Mouse (Mus musculus) kidney, adult 8-10 months (tissue): Measurements from ENCODE around the gene Znrf2.

Source experiments
- DNase-seq, 2 experiments: peaks; one replicate each; pipeline ENCODE4 v3.0.0; 2022

Gene Znrf2

DNA sequence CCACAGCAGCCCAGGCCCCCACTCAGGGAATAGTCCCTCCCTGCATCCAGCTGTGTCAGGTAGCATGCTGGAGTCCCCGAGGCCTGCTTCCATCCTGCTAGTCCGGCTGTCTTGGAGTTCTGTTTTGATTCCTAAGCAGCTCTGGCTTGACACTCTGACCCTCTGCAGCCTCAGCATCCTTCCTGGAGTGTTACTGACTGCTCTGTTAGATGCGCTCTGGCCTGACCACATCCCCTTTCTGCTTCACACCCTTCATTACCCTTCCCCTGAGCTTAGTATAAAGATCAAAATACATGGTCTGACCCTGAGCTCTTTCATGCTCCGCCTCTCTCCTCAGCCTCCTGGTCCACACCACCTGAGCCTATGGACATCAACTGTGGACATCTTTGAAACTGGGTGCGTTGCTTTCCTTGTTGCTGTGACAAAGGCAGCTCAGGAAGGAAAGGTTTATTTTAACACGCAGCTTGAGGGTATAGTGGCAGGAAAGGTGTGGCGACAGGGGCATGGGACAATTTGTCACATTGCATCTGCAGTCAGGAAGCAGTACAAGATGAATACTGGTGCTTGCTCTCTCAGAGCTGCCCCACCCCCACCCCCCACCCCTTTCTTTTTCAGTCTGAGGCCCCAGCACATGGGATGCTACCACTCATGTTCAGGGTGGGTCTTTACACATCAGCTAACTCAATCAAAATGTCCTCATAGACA lies 109.2 kb downstream of the Znrf2 start:
- DNase-seq: no peak

DNA sequence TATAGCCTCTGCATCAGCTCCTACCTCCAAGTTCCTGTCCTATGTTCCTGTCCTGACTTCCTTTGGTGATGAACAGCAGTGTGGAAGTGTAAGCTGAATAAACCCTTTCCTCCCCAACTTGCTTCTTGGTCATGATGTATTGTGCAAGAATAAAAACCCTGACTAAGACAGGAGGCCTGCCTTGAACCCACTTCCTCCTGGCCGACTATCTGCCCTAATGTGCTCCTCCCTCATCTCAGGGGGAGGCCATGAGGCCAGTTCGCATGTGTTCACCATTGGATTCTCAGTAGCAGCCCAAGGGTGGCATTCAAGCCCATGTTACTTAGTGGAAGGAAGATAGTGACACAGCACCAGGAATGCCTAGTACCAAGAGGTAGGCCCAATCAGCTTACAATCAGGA lies 110.2 kb downstream of the Znrf2 start:
- DNase-seq: no peak

DNA sequence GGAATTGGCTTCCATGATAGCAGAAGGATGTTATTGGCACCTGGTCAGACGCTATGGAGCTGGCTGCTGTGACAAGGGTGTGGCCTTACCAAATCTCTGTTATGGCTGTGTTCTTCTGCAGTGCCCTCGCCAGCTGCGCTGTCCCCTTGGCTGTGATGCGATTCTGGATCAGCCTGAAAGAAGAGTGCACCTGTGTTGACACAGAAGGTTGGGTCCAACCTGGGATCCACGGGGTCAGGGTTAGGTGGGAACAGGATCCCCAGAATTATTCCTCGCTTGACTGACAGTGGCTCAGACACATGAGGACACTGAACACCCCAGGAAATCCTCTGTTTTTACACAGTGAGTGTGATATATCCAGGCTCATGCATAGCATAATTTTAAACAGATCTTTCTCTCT lies 111.2 kb downstream of the Znrf2 start:
- DNase-seq: no peak

DNA sequence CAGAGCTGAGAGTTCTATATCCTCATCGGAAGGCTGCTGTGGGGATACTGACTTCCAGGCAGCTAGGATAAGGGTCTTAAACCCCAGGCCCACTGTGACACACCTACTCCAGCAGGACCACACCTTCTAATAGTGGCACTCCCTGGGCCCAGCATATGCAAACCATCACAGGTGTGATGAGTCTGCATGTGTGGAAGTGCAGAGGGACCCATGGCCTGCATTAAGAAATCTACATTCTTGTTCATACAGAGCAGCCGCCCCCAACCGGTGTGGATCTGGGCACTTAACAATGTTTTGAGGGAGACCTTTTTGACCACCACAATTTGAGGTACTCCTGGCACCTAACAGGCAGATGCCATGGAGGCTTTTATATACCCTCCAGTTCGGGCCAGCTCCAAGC lies 114.9 kb downstream of the Znrf2 start:
- DNase-seq: no peak

DNA sequence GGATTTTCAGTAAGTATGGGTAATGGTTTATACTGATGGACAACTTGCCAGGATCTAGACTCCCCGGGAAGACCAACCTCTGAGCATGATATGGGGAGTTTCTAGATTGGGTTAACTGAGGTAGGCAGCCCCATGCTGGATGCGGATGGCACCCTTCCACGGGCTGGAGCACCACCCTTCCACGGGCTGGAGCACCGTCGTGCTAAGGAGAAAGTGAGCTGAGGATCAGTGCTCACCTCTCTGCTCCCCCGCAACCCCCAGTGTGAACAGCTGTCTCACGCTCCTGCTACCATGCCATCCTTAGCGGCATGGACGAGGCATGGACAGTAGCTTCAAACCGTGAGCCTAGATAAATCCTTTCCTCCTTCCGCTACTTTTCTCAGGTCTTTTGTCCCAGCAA lies 115.8 kb downstream of the Znrf2 start:
- no peak for DNase-seq

DNA sequence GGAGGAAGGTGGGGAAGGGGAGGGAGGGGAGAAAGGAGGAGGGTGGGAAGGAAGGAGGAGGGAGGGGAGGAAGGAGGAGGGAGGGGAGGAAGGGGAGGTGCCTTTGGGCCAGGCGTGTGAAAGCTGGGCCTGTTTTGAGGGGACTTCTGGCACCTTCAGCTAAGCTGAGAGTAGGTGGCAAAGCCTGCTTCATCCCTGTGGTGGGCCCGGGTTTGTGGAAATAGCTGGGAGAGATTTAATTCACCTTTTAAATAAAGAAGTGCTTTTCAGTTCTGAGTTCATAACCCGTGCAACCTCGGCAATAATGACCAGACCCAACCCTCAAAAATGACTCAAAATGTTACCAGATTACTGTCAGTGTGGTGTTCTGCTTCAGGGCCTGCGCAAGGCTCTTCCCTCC lies 116.5 kb downstream of the Znrf2 start:
- DNase-seq: no peak

DNA sequence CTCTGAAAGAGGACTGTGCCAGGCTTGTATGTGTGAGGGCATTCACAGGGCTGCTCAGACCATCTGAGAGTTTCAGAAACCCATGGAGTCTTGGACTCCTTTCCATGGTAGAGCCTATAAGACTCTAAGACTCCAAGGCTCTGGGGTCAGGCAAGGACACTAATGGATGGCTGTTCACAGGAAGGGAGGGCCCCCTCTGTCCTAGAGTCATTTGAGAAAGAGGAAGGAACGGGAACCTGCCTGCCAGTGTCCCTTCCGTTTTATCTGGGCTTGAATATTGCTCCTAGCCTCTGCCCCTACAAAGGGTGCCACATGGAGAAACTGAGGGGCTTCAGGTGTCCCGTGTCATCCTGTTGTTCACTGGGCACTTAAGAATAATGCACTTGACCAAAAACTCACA lies 117.2 kb downstream of the Znrf2 start:
- DNase-seq: no peak

DNA sequence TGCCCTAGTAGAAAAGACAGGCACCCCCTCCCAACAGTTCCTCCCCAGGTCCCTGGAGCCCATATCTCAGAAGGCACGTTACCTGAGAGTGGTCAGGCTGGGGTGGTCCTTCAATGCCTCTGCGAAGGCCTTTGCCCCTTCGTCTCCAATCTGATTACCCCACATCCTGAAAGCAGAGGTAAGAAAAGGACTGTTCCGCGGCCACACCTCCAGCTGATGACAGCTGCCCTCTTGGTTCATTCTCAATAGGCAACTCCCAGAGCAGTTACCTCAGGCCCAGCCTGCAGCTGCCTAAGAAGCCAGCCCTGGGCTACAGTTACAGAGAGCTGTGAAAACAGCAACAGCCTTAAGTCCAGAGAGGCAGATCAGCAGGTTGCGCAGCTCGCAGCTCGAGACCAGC lies 117.6 kb downstream of the Znrf2 start:
- no peak for DNase-seq

DNA sequence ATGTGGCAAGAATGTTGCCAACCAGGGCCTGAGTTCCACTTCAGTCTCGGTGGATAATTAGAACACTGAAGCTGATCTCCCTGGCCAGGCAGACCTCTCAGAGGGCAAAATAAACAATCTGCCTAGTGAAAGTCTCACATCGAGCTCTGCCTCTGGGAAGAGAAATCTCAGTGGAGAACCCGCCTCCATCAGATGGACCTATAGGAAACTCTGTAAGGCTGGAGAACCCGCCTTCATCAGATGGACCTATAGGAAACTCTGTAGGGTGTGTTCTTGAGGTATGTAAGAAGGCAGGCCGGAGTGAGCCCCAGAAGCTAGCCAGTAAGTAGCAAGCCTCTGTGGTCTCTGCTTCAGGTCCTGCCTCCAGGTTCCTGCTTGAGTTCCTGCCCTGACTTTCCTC lies 118.2 kb downstream of the Znrf2 start:
- DNase-seq: no peak

DNA sequence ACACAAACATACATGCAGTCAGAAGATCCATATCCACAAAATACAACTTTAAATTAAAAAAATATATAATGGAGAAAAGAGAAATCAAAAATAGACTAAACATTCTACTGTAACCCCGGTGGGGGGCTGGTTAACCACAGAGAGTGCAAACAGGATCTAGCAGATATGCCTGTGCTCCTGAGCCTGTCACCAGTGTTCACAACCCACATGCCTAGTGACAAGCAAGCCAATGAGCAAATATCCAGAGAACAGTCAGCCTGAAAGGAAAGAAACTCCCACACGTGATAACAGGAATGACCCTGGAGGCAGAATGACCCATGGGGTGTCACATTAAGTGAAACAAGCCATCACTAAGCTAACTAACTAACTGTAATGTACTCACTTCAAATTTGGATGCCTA lies 119.8 kb downstream of the Znrf2 start:
- no peak for DNase-seq

DNA sequence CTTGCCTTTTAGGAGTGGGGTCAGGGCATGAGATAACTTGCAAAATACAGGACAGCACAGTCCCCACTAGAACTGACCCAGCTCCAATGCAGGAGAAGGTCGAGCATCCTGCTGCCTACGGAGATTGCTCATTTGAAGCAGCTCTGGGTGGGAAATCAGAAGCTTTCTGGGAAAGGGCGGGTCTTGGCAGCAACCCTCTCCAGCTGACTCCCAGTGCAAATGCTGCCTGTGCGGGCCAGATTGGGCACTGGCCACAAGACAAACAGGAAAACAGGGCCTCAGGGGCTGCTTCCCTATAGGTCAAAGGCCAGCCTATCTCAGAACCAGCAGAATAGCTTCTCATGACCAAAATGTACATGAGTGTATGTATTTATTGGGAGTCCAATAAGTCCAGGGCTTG lies 122.9 kb downstream of the Znrf2 start:
- peak; percentile 40 to 51 for DNase-seq

DNA sequence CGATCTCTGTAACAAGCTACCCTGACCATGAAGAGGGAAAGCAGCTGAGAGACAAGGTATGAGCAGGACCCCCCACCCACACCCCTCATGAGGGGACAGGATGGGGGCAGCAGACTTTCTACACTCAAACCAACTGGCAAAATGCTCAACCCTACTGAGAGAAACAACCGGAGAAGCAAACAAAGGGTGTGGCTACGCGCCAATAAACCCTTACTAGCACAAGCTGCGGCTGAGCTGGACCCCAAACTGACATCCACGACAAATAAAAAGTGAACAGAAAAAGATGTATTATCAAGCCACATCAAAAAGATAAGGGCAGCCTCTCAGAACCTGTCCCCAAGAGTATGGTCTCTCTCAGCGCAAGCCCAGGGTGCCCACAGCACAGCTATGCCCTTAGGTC lies 123.4 kb downstream of the Znrf2 start:
- no peak for DNase-seq

DNA sequence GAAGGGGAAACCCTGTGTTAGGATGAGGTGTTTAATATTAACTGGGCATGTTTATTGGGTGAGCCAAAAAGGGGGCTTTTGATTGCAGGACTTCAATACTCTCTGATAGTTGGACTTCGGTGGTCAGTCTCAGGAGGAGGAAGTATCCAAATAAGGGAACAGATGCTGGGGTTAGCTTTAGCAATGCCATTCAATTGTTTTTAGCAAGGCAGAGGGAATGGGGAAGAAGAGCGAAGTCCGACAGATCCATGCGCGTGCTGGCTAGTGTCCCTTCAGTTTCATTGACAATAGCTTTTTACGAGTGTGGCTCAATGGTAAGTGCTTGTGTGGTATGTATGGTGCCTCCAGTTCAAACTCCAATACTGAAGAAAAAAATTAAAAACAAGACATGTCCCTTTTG lies 124.4 kb downstream of the Znrf2 start:
- DNase-seq: no peak
